Mouse (Mus musculus) kidney, adult 2 months (tissue): Measurements from ENCODE around the gene Gpr137.

Experiments
- CTCF ChIP-seq: fragments of 200-500 bp; conservative IDR thresholded peaks from 2 replicates; pipeline ENCODE4 v1.5.1; 2011; ENCODE audit warnings: low read depth, mild to moderate bottlenecking, control low read depth, low read length, moderate library complexity, mixed read lengths; ENCODE audit not compliant: insufficient read depth, insufficient read length
- POLR2A ChIP-seq: fragments of 200-500 bp; IDR thresholded peaks from one replicate; pipeline ENCODE4 v1.6.1; 2011; ENCODE audit warnings: low read depth, low read length, control low read depth

- TF ChIP-seq CTCF (no peak), POLR2A (no peak)
These were observed 22.8 kb downstream of the Gpr137 start for GRCm38 (mm10) chr19:6919431-6919830.
